Mouse (Mus musculus) kidney, adult 10 weeks (tissue): Measurements from ENCODE around the gene Nhsl1. TPM values are rescaled to one million over a fixed set of nuclear protein-coding genes. Genes with fewer than 3 reads are reported as not detected.

Experiments used
- polyA plus RNA-seq: library from polyadenylated mRNA; stranded (reverse); fragments of 350-450 nt; fragmentation: Illumina TruSeq; extraction: RNeasy Lipid Tissue Mini Kit (QIAGEN cat#74804); gene quantifications from one replicate; pipeline ENCODE4 v1.2.3, GENCODE M21; 2014; ENCODE audit warnings: low read depth, low replicate concordance

Nhsl1 gene
- 9.9 TPM for polyA plus RNA-seq

DNA sequence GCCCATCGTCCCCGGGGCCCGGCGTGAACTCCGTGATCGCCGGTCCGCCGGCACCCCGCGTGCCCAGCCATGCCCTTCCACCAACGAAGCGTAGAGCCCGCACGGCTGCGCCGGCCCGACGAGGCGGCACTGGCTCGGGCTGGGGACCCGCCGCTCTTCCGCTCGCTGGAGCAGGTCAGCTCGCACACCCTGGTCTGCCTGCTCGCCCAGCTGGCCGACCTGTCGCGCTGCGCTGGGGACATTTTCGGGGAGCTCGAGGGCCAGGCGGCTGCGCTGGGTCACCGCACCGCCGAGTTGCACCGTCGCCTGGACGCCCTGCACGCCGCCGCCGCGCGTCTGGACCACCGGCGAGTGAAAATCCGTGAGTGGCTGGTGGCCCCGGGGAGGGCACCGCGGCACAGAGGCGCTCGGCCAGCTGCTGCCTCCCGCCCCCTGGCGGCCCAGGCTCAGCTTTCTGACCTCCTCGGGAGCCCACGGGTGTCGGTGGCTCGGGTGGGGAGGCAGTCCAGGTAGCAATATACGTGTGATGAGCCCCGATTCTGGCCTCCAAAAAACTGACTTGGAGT, at the start of gene Nhsl1:
Gene Nhsl1, plus strand, starts transcription at position 70 of the 566 bp plus-strand sequence.

DNA sequence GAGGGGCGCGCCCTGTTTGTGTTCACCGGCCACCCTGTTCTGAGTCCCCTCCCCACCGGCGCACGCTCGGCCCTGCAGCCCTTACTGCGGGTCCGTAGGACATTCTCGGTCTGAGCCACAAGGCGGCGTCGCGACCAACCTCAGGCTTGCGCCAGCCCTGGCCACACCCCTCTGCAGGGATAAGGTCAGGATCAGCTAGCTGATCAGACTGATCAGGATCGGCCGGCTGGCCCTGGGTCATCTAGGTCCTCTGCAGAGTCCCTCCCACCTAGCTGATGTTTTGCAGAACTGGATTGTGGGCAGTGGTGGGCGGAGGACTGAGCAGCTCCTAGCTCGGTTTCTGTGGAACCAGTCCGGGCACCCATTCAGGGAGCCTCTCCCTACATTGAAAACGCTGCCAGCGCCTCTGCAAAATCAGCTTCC, 227.0 kb downstream of the Nhsl1 start, which contains the start of gene Hebp2:
Gene Hebp2, minus strand, starts transcription at position 264 of the 423 bp plus-strand sequence.

Other genes starting within 250 kb of the Nhsl1 start
- not detected for gene Ect2l, start 108.1 kb upstream of the Nhsl1 start, polyA plus RNA-seq
- 9.0 TPM for gene Ccdc28a, start 84.0 kb upstream of the Nhsl1 start, polyA plus RNA-seq
- gene Hebp2, start 227.1 kb downstream of the Nhsl1 start, polyA plus RNA-seq, result 2.0 TPM